ENCODE assay signal across 15 mouse cellular contexts in the genomic region with DNA sequence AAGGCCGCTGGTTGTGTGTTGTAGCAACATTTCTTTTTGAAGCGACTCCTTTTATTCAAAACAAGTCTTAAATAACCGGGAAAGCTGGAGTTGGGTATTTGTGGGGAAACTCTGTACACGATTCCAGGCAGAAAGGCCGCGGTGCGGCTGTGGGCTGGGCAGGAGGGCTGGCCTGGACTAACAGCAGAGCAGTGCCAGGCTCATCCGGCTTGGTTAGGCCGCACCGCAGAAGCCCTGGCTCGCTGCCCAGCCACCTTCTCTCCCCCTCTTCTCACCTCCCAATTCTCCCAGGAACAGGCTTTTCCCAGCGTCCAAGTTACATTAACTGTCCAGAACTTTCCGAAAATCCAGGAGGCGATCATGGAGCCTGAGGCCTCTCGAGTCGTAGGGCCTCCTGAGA.
DNase-seq lines count a peak whose midpoint lies in the region; ATAC-seq and TF ChIP-seq lines count a peak whose summit lies in the region.
"Had no signal": no experiment of that assay in that cellular context is flagged by ENCODE, and none has a peak within 500 bp of the region (broad histone marks: within the 10 kb centered on the region; RNA-seq: fewer than 3 reads in every experiment).

No protein-coding gene starts in this region.

- no peak overlapping the region for H3K9ac ChIP-seq in kidney, embryonic 16.5 days (replicated peaks; ENCODE audit: low read length)
- peak overlapping the region; percentile 37 for H3K9ac ChIP-seq in CH12.LX (ENCODE audit: insufficient read depth, low read depth)
- H3K9ac ChIP-seq: lung, embryonic 15.5 days; midbrain, embryonic 13.5 days; neural tube, embryonic 12.5 days had no signal

- in situ Hi-C loops in CH12.LX (cut with MboI; ENCODE audit: low pct_ligation_motif_present, low pct_unique_long_range_greater_than_20kb, low sequenced_read_pairs), result no loop called here

- no peaks in the 10 kb centered on the region for H3K27me3 ChIP-seq in kidney, adult 2 months (replicated peaks; ENCODE audit: control insufficient read depth, insufficient read depth, low read length)
- H3K27me3 ChIP-seq in kidney, embryonic 16.5 days (ENCODE audit: insufficient read depth, low read length), result peaks cover 93% of the 10 kb centered on the region
- H3K27me3 ChIP-seq in CH12.LX (replicated peaks), result no peaks in the 10 kb centered on the region

- no peak for ATAC-seq in kidney, embryonic 16.5 days (ENCODE audit: low FRiP score, low TSS enrichment)
- ATAC-seq: activated CD4-positive, CD25-positive, alpha-beta regulatory T cell, adult 4 months; intestine, postnatal 0 days; midbrain, embryonic 13.5 days had no signal

- no peak for TF ChIP-seq POLR2A in kidney, adult 2 months (IDR thresholded peaks at IDR 0.05; ENCODE audit: low read depth, low read length)
- TF ChIP-seq POLR2A in CH12.LX (IDR thresholded peaks at IDR 0.05; ENCODE audit: low read depth, low read length), result no peak

- 61% methylated on average over 16 of the region's 16 CpGs for WGBS in kidney, adult 2 months
- 14% methylated on average over 16 of the region's 16 CpGs for WGBS in kidney, embryonic 16.5 days

- no peak for TF ChIP-seq RAD21 in CH12.LX (IDR thresholded peaks at IDR 0.05; ENCODE audit: low read depth, low read length)

- DNase-seq in cerebellum, postnatal 14 days, result peak; percentile 60 to 67
- no peak for DNase-seq in cerebellum, adult 9-11 months
- DNase-seq in kidney, adult 2 months, result peak; percentile 43
- DNase-seq in CH12.LX (ENCODE audit: extremely low read depth), result no peak
- peak; percentile 52 to 68 for DNase-seq in kidney, postnatal 4 days
- DNase-seq in right cerebral cortex, postnatal 25 days, result no peak
- DNase-seq in heart, adult 8-10 months (ENCODE audit: low spot score), result no peak
- DNase-seq: liver; thymus, adult 18-20 months had no signal

- TF ChIP-seq EP300 in CH12.LX (IDR thresholded peaks at IDR 0.05; ENCODE audit: low read length), result no peak

- peaks cover 5% of the 10 kb centered on the region; the same call in 1 of the 2 replicates for H3K4me1 ChIP-seq in kidney, adult 2 months (ENCODE audit: control insufficient read depth, insufficient read depth, low read length)
- peaks cover 34% of the 10 kb centered on the region for H3K4me1 ChIP-seq in kidney, embryonic 16.5 days (ENCODE audit: insufficient read depth, low read length)
- peaks cover 6 to 18% of the 10 kb centered on the region in 2 experiments for H3K4me1 ChIP-seq in CH12.LX (ENCODE audit: control insufficient read depth in 1 of 2, insufficient read depth in 2 of 2)

- H3K36me3 ChIP-seq in kidney, adult 2 months (ENCODE audit: control insufficient read depth, insufficient read depth, low read length), result no peaks in the 10 kb centered on the region
- H3K36me3 ChIP-seq in kidney, embryonic 16.5 days (ENCODE audit: insufficient read depth, low read length), result no peaks in the 10 kb centered on the region
- H3K36me3 ChIP-seq in CH12.LX (replicated peaks in 1 of 2; ENCODE audit: control insufficient read depth in 1 of 2, insufficient read depth in 1 of 2, low read length in 1 of 2), result no peaks in the 10 kb centered on the region
- H3K36me3 ChIP-seq: lung, embryonic 15.5 days; midbrain, embryonic 13.5 days; neural tube, embryonic 12.5 days had no signal

- TF ChIP-seq CTCF in kidney, adult 2 months (conservative IDR thresholded peaks at IDR 0.05; ENCODE audit: insufficient read depth, insufficient read length, low read depth, low read length), result no peak
- TF ChIP-seq CTCF in CH12.LX (conservative IDR thresholded peaks at IDR 0.05 in 1 of 2, IDR thresholded peaks at IDR 0.05 in 1 of 2; ENCODE audit: low read depth in 2 of 2, low read length in 2 of 2), result no peak

- no peak overlapping the region for H3K4me3 ChIP-seq in kidney, adult 2 months (ENCODE audit: insufficient read depth, low read depth, low read length)
- H3K4me3 ChIP-seq in kidney, embryonic 16.5 days (ENCODE audit: low read length), result no peak overlapping the region
- H3K4me3 ChIP-seq in CH12.LX (replicated peaks in 1 of 3; ENCODE audit: low read depth in 2 of 3, low read length in 2 of 3, poor library complexity in 1 of 3), result no peak overlapping the region
- H3K4me3 ChIP-seq: lung, embryonic 15.5 days; midbrain, embryonic 13.5 days; neural tube, embryonic 12.5 days had no signal

- dilution Hi-C loops in CH12.LX (cut with MboI; ENCODE audit: extremely low pct_ligation_motif_present, extremely low pct_unique_long_range_greater_than_20kb, low sequenced_read_pairs), result no loop called here

- no peaks in the 10 kb centered on the region for H3K9me3 ChIP-seq in kidney, embryonic 16.5 days (ENCODE audit: low read length)
- no peaks in the 10 kb centered on the region for H3K9me3 ChIP-seq in CH12.LX (replicated peaks; ENCODE audit: low read length)
- H3K9me3 ChIP-seq: lung, embryonic 15.5 days; midbrain, embryonic 13.5 days; neural tube, embryonic 12.5 days had no signal

- no peak overlapping the region for H3K27ac ChIP-seq in kidney, adult 2 months (ENCODE audit: insufficient read depth, low read depth, low read length)
- H3K27ac ChIP-seq in kidney, embryonic 16.5 days (ENCODE audit: low read length), result no peak overlapping the region
- H3K27ac ChIP-seq in CH12.LX (ENCODE audit: insufficient read depth, low read depth), result peak overlapping the region; percentile 53
- H3K27ac ChIP-seq: lung, embryonic 15.5 days; midbrain, embryonic 13.5 days; neural tube, embryonic 12.5 days had no signal

- H3K4me2 ChIP-seq in kidney, embryonic 16.5 days (replicated peaks; ENCODE audit: low read depth, low read length), result no peak overlapping the region
- H3K4me2 ChIP-seq in CH12.LX (ENCODE audit: insufficient read depth, low read depth, poor library complexity, severe bottlenecking), result peak overlapping the region; percentile 69
- H3K4me2 ChIP-seq: lung, embryonic 15.5 days; midbrain, embryonic 13.5 days; neural tube, embryonic 12.5 days had no signal

- H3K79me2 ChIP-seq in CH12.LX (replicated peaks; ENCODE audit: control insufficient read depth, extremely low read depth, insufficient read depth, poor library complexity, severe bottlenecking), result peaks cover 41% of the 10 kb centered on the region

TF ChIP-seq in CH12.LX, 34 proteins besides CTCF, POLR2A, EP300 and RAD21:
- TF ChIP-seq ZKSCAN1 (IDR thresholded peaks at IDR 0.05; ENCODE audit: borderline replicate concordance, low read depth, low read length) (no peak), USF1 (IDR thresholded peaks at IDR 0.05; ENCODE audit: low read depth, low read length) (no peak), NRF1 (IDR thresholded peaks at IDR 0.05; ENCODE audit: low read depth, low read length) (no peak), UBTF (IDR thresholded peaks at IDR 0.05; ENCODE audit: low read depth, low read length) (no peak), JUND (conservative IDR thresholded peaks at IDR 0.05; ENCODE audit: low read depth, low read length) (no peak), ZC3H11A (IDR thresholded peaks at IDR 0.05; ENCODE audit: low read depth, low read length) (no peak), ZMIZ1 (IDR thresholded peaks at IDR 0.05; ENCODE audit: low read depth, low read length) (no peak), JUN (IDR thresholded peaks at IDR 0.05; ENCODE audit: insufficient read depth, low read depth, low read length) (no peak), KAT2A (IDR thresholded peaks at IDR 0.05; ENCODE audit: insufficient replicate concordance, low read length) (no peak), MAFK (IDR thresholded peaks at IDR 0.05; ENCODE audit: insufficient replicate concordance, low read length) (no peak)

Comparison
In these comparisons a context has a peak if more than half of its experiments do, and no peak if none do; other contexts are left out.
1. DNase-seq: peak in cerebellum, postnatal 14 days (2 of 2), kidney, adult 2 months (single experiment) and kidney, postnatal 4 days (2 of 2); none in cerebellum, adult 9-11 months (single experiment), CH12.LX (single experiment), right cerebral cortex, postnatal 25 days (single experiment) and heart, adult 8-10 months (single experiment).